ENCODE assay signal across 8 mouse cellular contexts in genomic region chr11:83020621-83021020, GRCm38 (mm10). TPM values are rescaled to one million over a fixed set of nuclear protein-coding genes. Genes with fewer than 3 reads are reported as not detected.
DNase-seq lines count a peak whose midpoint lies in the region; ATAC-seq and TF ChIP-seq lines count a peak whose summit lies in the region.

Gene Slfn8, minus strand, starts transcription at chr11:83020810.

- H3K27me3 ChIP-seq in stomach, postnatal 0 days (ENCODE audit: control insufficient read depth, insufficient read depth, low read length) = no peaks in the 10 kb centered on the region

- WGBS in lung, adult 2 months = 40% methylated on average over 5 of the region's 5 CpGs
- 44% methylated on average over 5 of the region's 5 CpGs for WGBS in stomach, postnatal 0 days

- H3K4me1 ChIP-seq in ES-E14 (ENCODE audit: control insufficient read depth in 2 of 2, insufficient read depth in 2 of 2, low read length in 2 of 2, poor library complexity in 1 of 2) = peaks cover 3 to 4% of the 10 kb centered on the region in 2 experiments; a peak in 3 of 4 replicates
- no peaks in the 10 kb centered on the region for H3K4me1 ChIP-seq in lung, adult 2 months (ENCODE audit: control insufficient read depth, insufficient read depth, low read length)
- no peaks in the 10 kb centered on the region for H3K4me1 ChIP-seq in stomach, postnatal 0 days (replicated peaks; ENCODE audit: control insufficient read depth, insufficient read depth)

- H3K36me3 ChIP-seq in ES-E14 (ENCODE audit: control insufficient read depth, insufficient read depth, low read length, poor library complexity, severe bottlenecking) = no peaks in the 10 kb centered on the region
- no peaks in the 10 kb centered on the region for H3K36me3 ChIP-seq in stomach, postnatal 0 days (ENCODE audit: control insufficient read depth, insufficient read depth, low read length)

- peak within 1 kb of the TSS; percentile 18 for H3K4me2 ChIP-seq in stomach, postnatal 0 days (replicated peaks; ENCODE audit: low read depth)

- H3K9me3 ChIP-seq in ES-E14 (ENCODE audit: control insufficient read depth, insufficient read depth, low read depth, low read length) = no peaks in the 10 kb centered on the region
- H3K9me3 ChIP-seq in stomach, postnatal 0 days (ENCODE audit: control insufficient read depth, low read length) = no peaks in the 10 kb centered on the region

- no peak for TF ChIP-seq POLR2A in lung, adult 2 months (IDR thresholded peaks at IDR 0.05; ENCODE audit: borderline replicate concordance, extremely low read depth, low read depth, low read length)

- peak within 1 kb of the TSS; percentile 24; the same call in 1 of the 2 replicates for H3K4me3 ChIP-seq in layer of hippocampus, adult 2 months
- H3K4me3 ChIP-seq in ES-E14 (ENCODE audit: insufficient read depth in 1 of 2, low read depth in 1 of 2, low read length in 2 of 2, poor library complexity in 1 of 2, severe bottlenecking in 1 of 2) = peak within 1 kb of the TSS; percentile 46 to 61
- peak within 1 kb of the TSS; percentile 44 for H3K4me3 ChIP-seq in lung, adult 2 months (replicated peaks; ENCODE audit: extremely low read depth, low read depth, low read length)
- no peak within 1 kb of the TSS; the same call in 1 of the 2 replicates for H3K4me3 ChIP-seq in stomach, postnatal 0 days (ENCODE audit: low read depth, low read length)

- TF ChIP-seq CTCF in layer of hippocampus, adult 2 months (conservative IDR thresholded peaks at IDR 0.05) = no peak
- no peak for TF ChIP-seq CTCF in lung, adult 2 months (IDR thresholded peaks at IDR 0.05; ENCODE audit: insufficient read depth, low read length)
- TF ChIP-seq CTCF in stomach, postnatal 0 days (IDR thresholded peaks at IDR 0.05; ENCODE audit: low read depth) = no peak

- no peak for TF ChIP-seq EP300 in stomach, postnatal 0 days (optimal IDR thresholded peaks at IDR 0.05)

- H3K27ac ChIP-seq in layer of hippocampus, adult 2 months = peak within 1 kb of the TSS; percentile 18; the same call in 1 of the 2 replicates
- no peak within 1 kb of the TSS for H3K27ac ChIP-seq in ES-E14 (ENCODE audit: insufficient read depth, low read depth, low read length, poor library complexity, severe bottlenecking)
- H3K27ac ChIP-seq in stomach, postnatal 0 days (replicated peaks) = no peak within 1 kb of the TSS

- in situ Hi-C loops in ES-E14 (cut with MboI; ENCODE audit: low sequenced_read_pairs in 2 of 2, unreplicated experiment in 2 of 2) = no loop called here

- ATAC-seq in stomach, postnatal 0 days (ENCODE audit: low FRiP score, low TSS enrichment) = no peak

- no peak for DNase-seq in layer of hippocampus, adult 2 months (ENCODE audit: low spot score in 2 of 2)
- DNase-seq in layer of hippocampus, postnatal 25 days (ENCODE audit: extremely low spot score in 1 of 2, low spot score in 1 of 2) = no peak
- DNase-seq in ES-E14 (ENCODE audit: low read depth, low spot score) = no peak
- peak; percentile 28 for DNase-seq in gastrocnemius, postnatal 25 days
- DNase-seq in lung, adult 2 months = no peak
- DNase-seq in stomach, postnatal 0 days (ENCODE audit: low spot score) = no peak
- no peak for DNase-seq in yolk sac, embryonic 10.5 days (ENCODE audit: low spot score)
- no peak for DNase-seq in right cerebral cortex, postnatal 25 days

- H3K9ac ChIP-seq in ES-E14 (ENCODE audit: insufficient read depth, low read depth, low read length, poor library complexity, severe bottlenecking) = peak within 1 kb of the TSS; percentile 82
- H3K9ac ChIP-seq in stomach, postnatal 0 days (ENCODE audit: low read length) = no peak within 1 kb of the TSS

TF ChIP-seq in ES-E14, 5 proteins besides CTCF, POLR2A, EP300 and RAD21:
- TF ChIP-seq ZNF384 (IDR thresholded peaks at IDR 0.05; ENCODE audit: low read depth, low read length) (no peak), HCFC1 (IDR thresholded peaks at IDR 0.05; ENCODE audit: borderline replicate concordance, insufficient read depth, low read length) (no peak), CHD2 (IDR thresholded peaks at IDR 0.05; ENCODE audit: low read depth, low read length) (no peak), ZC3H11A (IDR thresholded peaks at IDR 0.05; ENCODE audit: borderline replicate concordance, low read depth, low read length) (no peak), MAFK (IDR thresholded peaks at IDR 0.05; ENCODE audit: insufficient read depth, low read depth, low read length) (no peak)
TF ChIP-seq in ES-E14: peak in this region for 0.

RNA-seq across cellular contexts. Expression of gene Slfn8, which starts in this region (rescaled TPM):
- under 1 TPM; 0.44 to 0.69 TPM for total RNA-seq in layer of hippocampus, adult 2 months (2021)
- total RNA-seq in layer of hippocampus, postnatal 25 days (2021) = under 1 TPM; 0.20 to 0.40 TPM
- total RNA-seq in ES-E14 (2012; rRNA removed) = 2.3 and 2.4 TPM in 2 replicates
- under 1 TPM in 1 of 2 experiments, not detected in 1; 0.19 TPM for total RNA-seq in gastrocnemius, postnatal 25 days (2021)
- polyA plus RNA-seq in lung, adult 2 months (2012; rRNA removed) = 0.20 and 0.60 TPM in 2 replicates
- 0.33 and 0.35 TPM in 2 replicates for polyA plus RNA-seq in stomach, postnatal 0 days (2015; fragmentation: Nextera tagmentation; extraction: Ambion mirVana)

Comparison
In these comparisons a context has a peak if more than half of its experiments do, and no peak if none do; other contexts are left out.
1. Peak in DNase-seq in gastrocnemius, postnatal 25 days; RNA of the gene not detected or under 1 TPM.